Mouse (Mus musculus) left cerebral cortex, postnatal 10 days (tissue): ENCODE measurements at regions not wholly inside any gene's neighbourhood (a gene's known extent, or its start where the extent isn't known, plus 50 kb on each side); places are given as distances from the start of the nearest gene placed in this dataset.
A peak's percentile ranks its signal among the peaks of the same experiment; 100 is the strongest.

Experiments
- DNase-seq, 2 experiments: peaks; one replicate each; pipeline ENCODE4 v3.0.0; 2021 to 2022; ENCODE audit warnings: low spot score in 2 of 2, mixed read lengths in 1 of 2; ENCODE audit errors: extremely low spot score in 1 of 2
- intact Hi-C: fragments of 180-260 bp; cut with DNase I; formaldehyde crosslinking; loops from one replicate; pipeline ENCODE4 v1.15.1; 2025

- intact Hi-C loops = no loop called here
These were observed 886.3 kb downstream of the Gsdmc2 start for GRCm38 (mm10) chr15:62958506-62959330.

GRCm38 (mm10) chr15:62954889-62955288, 890.1 kb downstream of the Gsdmc2 start:
- peak in 1 of 2 experiments; percentile 47 for DNase-seq
- intact Hi-C loops = no loop called here

More at GRCm38 (mm10) chr15:62958506-62959330, 886.3 kb downstream of the Gsdmc2 start:
- no peak for DNase-seq

- DNase-seq = no peak
- intact Hi-C loops = no loop called here
These were observed 890.6 kb downstream of the Gsdmc2 start for GRCm38 (mm10) chr15:62954322-62954820.

- intact Hi-C loops = no loop called here
- DNase-seq = peak in 1 of 2 experiments; percentile 53
These were observed 891.6 kb downstream of the Gsdmc2 start for GRCm38 (mm10) chr15:62953215-62953941.

GRCm38 (mm10) chr15:62952487-62953214, 892.3 kb downstream of the Gsdmc2 start:
- no peak for DNase-seq
- intact Hi-C loops = no loop called here

GRCm38 (mm10) chr15:62939416-62939815, 905.6 kb downstream of the Gsdmc2 start:
- DNase-seq = no peak
- intact Hi-C loops = no loop called here

- DNase-seq = no peak
- intact Hi-C loops = no loop called here
These were observed 907.2 kb downstream of the Gsdmc2 start for GRCm38 (mm10) chr15:62937756-62938155.

GRCm38 (mm10) chr15:62934522-62935189, 910.3 kb downstream of the Gsdmc2 start:
- intact Hi-C loops = no loop called here
- DNase-seq = peak in 1 of 2 experiments; percentile 22

- no peak for DNase-seq
- intact Hi-C loops = no loop called here
These were observed 924.5 kb downstream of the Gsdmc2 start for GRCm38 (mm10) chr15:62920520-62920919.

GRCm38 (mm10) chr15:62919264-62919663, 925.7 kb downstream of the Gsdmc2 start:
- intact Hi-C loops = no loop called here
- DNase-seq = no peak

- DNase-seq = no peak
- intact Hi-C loops = no loop called here
These were observed 936.6 kb downstream of the Gsdmc2 start for GRCm38 (mm10) chr15:62908379-62908778.

- intact Hi-C loops = no loop called here
These were observed 937.8 kb downstream of the Gsdmc2 start for GRCm38 (mm10) chr15:62907181-62907580.

GRCm38 (mm10) chr15:62903047-62903822, 941.7 kb downstream of the Gsdmc2 start:
- DNase-seq = peak; percentile 89 to 92
- intact Hi-C loops = no loop called here

More at GRCm38 (mm10) chr15:62907181-62907580, 937.8 kb downstream of the Gsdmc2 start:
- DNase-seq = no peak

- no peak for DNase-seq
- intact Hi-C loops = no loop called here
These were observed 943.0 kb downstream of the Gsdmc2 start for GRCm38 (mm10) chr15:62901955-62902354.

- intact Hi-C loops = no loop called here
- DNase-seq = no peak
These were observed 955.2 kb downstream of the Gsdmc2 start for GRCm38 (mm10) chr15:62889798-62890197.

GRCm38 (mm10) chr15:62885331-62885730, 959.6 kb downstream of the Gsdmc2 start:
- intact Hi-C loops = no loop called here
- DNase-seq = no peak

GRCm38 (mm10) chr15:62871082-62871766, 973.8 kb downstream of the Gsdmc2 start:
- intact Hi-C loops = no loop called here

More at GRCm38 (mm10) chr15:62871082-62871766, 973.8 kb downstream of the Gsdmc2 start:
- DNase-seq = no peak
